In the genomic region with DNA sequence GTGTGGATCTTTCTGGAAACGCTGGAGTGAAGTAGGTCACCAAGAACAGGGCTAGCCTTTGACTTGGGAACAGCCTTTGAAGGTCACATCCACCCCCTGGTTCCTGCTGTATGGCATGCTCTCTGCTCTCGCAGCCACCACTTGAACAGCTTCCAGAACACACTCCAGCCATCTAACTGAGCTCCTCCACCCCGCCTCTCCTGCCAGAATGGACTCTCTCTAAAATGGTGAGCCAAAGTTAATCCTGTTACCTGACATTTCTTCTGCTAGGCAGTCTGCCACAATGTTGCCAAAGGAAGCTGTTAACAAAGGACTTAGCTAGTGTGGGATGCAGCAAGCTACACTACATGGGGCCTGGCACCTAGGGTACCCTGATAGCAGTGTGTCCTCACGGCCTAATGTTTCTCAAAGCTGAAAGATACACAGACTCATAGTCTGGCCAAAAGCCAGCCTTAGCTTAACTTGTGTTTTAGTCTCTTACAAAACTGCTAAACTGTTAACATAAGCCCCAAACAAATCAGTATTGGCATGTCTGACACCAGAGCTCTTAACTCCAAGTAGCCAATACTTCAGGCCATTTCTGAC, we compare ENCODE assay signal across 26 mouse cellular contexts. TPM values are rescaled to one million over a fixed set of nuclear protein-coding genes. Genes with fewer than 3 reads are reported as not detected.
DNase-seq lines count a peak whose midpoint lies in the region; ATAC-seq and TF ChIP-seq lines count a peak whose summit lies in the region.
"Had no signal": no experiment of that assay in that cellular context is flagged by ENCODE, and none has a peak within 500 bp of the region (broad histone marks: within the 10 kb centered on the region; RNA-seq: fewer than 3 reads in every experiment).

No protein-coding gene starts in this region.

- no peaks in the 10 kb centered on the region; the same call in 1 of the 2 replicates for H3K4me1 ChIP-seq in heart, embryonic 11.5 days (ENCODE audit: control insufficient read depth, insufficient read depth, low read length)
- H3K4me1 ChIP-seq in liver, embryonic 12.5 days: peaks cover 35% of the 10 kb centered on the region
- no peaks in the 10 kb centered on the region for H3K4me1 ChIP-seq in brown adipose tissue, adult 24 weeks (ENCODE audit: control insufficient read depth, insufficient read depth, insufficient read length, low read length)
- H3K4me1 ChIP-seq in liver, embryonic 15.5 days (replicated peaks): peaks cover 35% of the 10 kb centered on the region
- no peaks in the 10 kb centered on the region for H3K4me1 ChIP-seq in midbrain, postnatal 0 days (ENCODE audit: insufficient read depth, low read length)
- H3K4me1 ChIP-seq: limb, embryonic 12.5 days; midbrain, embryonic 12.5 days; neural tube, embryonic 15.5 days had no signal

- H3K27me3 ChIP-seq in heart, embryonic 11.5 days (ENCODE audit: control insufficient read depth, insufficient read depth, low read length): no peaks in the 10 kb centered on the region
- no peaks in the 10 kb centered on the region for H3K27me3 ChIP-seq in liver, embryonic 12.5 days (replicated peaks)
- H3K27me3 ChIP-seq in liver, embryonic 15.5 days: no peaks in the 10 kb centered on the region
- H3K27me3 ChIP-seq in midbrain, postnatal 0 days (ENCODE audit: insufficient read depth, low read length): no peaks in the 10 kb centered on the region
- H3K27me3 ChIP-seq: CH12.LX; limb, embryonic 12.5 days; midbrain, embryonic 12.5 days; neural tube, embryonic 15.5 days had no signal

- no peak for ATAC-seq in heart, embryonic 11.5 days (replicated peaks; ENCODE audit: insufficient number of reproducible peaks, low FRiP score, low TSS enrichment)
- no peak for ATAC-seq in liver, embryonic 12.5 days
- ATAC-seq in liver, embryonic 15.5 days (ENCODE audit: insufficient read depth): no peak
- ATAC-seq in midbrain, postnatal 0 days (ENCODE audit: low FRiP score): no peak
- ATAC-seq: activated CD4-positive, CD25-positive, alpha-beta regulatory T cell, adult 4 months; forebrain, embryonic 16.5 days had no signal

- H3K27ac ChIP-seq in heart, embryonic 11.5 days (ENCODE audit: low read depth, low read length): no peak overlapping the region
- peak overlapping the region; percentile 82 for H3K27ac ChIP-seq in liver, embryonic 12.5 days
- peak overlapping the region; percentile 52; the same call in 1 of the 2 replicates for H3K27ac ChIP-seq in brown adipose tissue, adult 24 weeks (replicated peaks; ENCODE audit: low read depth, low read length)
- peak overlapping the region; percentile 63 for H3K27ac ChIP-seq in liver, embryonic 15.5 days (replicated peaks)
- no peak overlapping the region for H3K27ac ChIP-seq in midbrain, postnatal 0 days (ENCODE audit: low read depth, low read length)
- H3K27ac ChIP-seq: limb, embryonic 12.5 days; midbrain, embryonic 12.5 days; neural tube, embryonic 15.5 days had no signal

- H3K9me3 ChIP-seq in heart, embryonic 11.5 days (replicated peaks; ENCODE audit: control insufficient read depth, low read length): no peaks in the 10 kb centered on the region
- peaks cover 2% of the 10 kb centered on the region; the same call in 1 of the 2 replicates for H3K9me3 ChIP-seq in liver, embryonic 12.5 days (replicated peaks)
- H3K9me3 ChIP-seq in liver, embryonic 15.5 days (replicated peaks): no peaks in the 10 kb centered on the region
- H3K9me3 ChIP-seq in midbrain, postnatal 0 days (ENCODE audit: low read length): no peaks in the 10 kb centered on the region
- H3K9me3 ChIP-seq: limb, embryonic 12.5 days; midbrain, embryonic 12.5 days; neural tube, embryonic 15.5 days had no signal

- peak; percentile 45 to 66 for DNase-seq in heart, adult 18-20 months
- no peak for DNase-seq in liver
- no peak for DNase-seq in spleen, adult 18-20 months
- DNase-seq in midbrain, postnatal 0 days (ENCODE audit: low spot score): no peak
- DNase-seq: adrenal gland, postnatal 25 days; cerebellum, adult 2 months; kidney, adult 2 months; kidney, postnatal 14 days; right cerebral cortex, postnatal 25 days; thymus, adult 18-20 months had no signal

- TF ChIP-seq CTCF in midbrain, postnatal 0 days (IDR thresholded peaks at IDR 0.05): no peak

- 64% methylated on average over 4 of the region's 4 CpGs for WGBS in heart, embryonic 11.5 days (ENCODE audit: insufficient replicate concordance)
- WGBS in liver, embryonic 12.5 days (ENCODE audit: insufficient replicate concordance): 85% methylated on average over 4 of the region's 4 CpGs
- WGBS in liver, embryonic 15.5 days (ENCODE audit: insufficient replicate concordance): 71% methylated on average over 4 of the region's 4 CpGs
- 57% methylated on average over 4 of the region's 4 CpGs for WGBS in midbrain, postnatal 0 days

- peaks cover 11% of the 10 kb centered on the region for H3K36me3 ChIP-seq in heart, embryonic 11.5 days (ENCODE audit: control insufficient read depth, insufficient read depth, low read length)
- H3K36me3 ChIP-seq in liver, embryonic 12.5 days: peaks cover 88% of the 10 kb centered on the region
- peaks cover 86% of the 10 kb centered on the region for H3K36me3 ChIP-seq in liver, embryonic 15.5 days (replicated peaks)
- H3K36me3 ChIP-seq in midbrain, postnatal 0 days (ENCODE audit: insufficient read depth, low read length): 0 out of 2 replicates have a peak, but pooled peaks cover 8% of the 10 kb centered on the region

- no peak overlapping the region for H3K4me2 ChIP-seq in heart, embryonic 11.5 days
- H3K4me2 ChIP-seq in liver, embryonic 12.5 days: no peak overlapping the region
- no peak overlapping the region for H3K4me2 ChIP-seq in liver, embryonic 15.5 days
- H3K4me2 ChIP-seq in midbrain, postnatal 0 days (ENCODE audit: low read depth, low read length, poor library complexity, severe bottlenecking): no peak overlapping the region
- H3K4me2 ChIP-seq: limb, embryonic 12.5 days; midbrain, embryonic 12.5 days; neural tube, embryonic 15.5 days had no signal

- H3K9ac ChIP-seq in heart, embryonic 11.5 days (ENCODE audit: low read depth, low read length): no peak overlapping the region
- no peak overlapping the region for H3K9ac ChIP-seq in liver, embryonic 12.5 days
- no peak overlapping the region for H3K9ac ChIP-seq in liver, embryonic 15.5 days
- H3K9ac ChIP-seq in midbrain, postnatal 0 days (replicated peaks; ENCODE audit: low read length, poor library complexity, severe bottlenecking): no peak overlapping the region
- H3K9ac ChIP-seq: limb, embryonic 12.5 days; midbrain, embryonic 12.5 days; neural tube, embryonic 15.5 days had no signal

- no peak overlapping the region for H3K4me3 ChIP-seq in heart, embryonic 11.5 days (ENCODE audit: low read depth, low read length)
- H3K4me3 ChIP-seq in liver, embryonic 12.5 days: no peak overlapping the region
- no peak overlapping the region for H3K4me3 ChIP-seq in brown adipose tissue, adult 24 weeks (ENCODE audit: insufficient read depth, low read depth, low read length)
- H3K4me3 ChIP-seq in liver, embryonic 15.5 days (replicated peaks): no peak overlapping the region
- H3K4me3 ChIP-seq in midbrain, postnatal 0 days (ENCODE audit: low read depth, low read length): no peak overlapping the region
- H3K4me3 ChIP-seq: erythroblast, embryonic 14.5 days; limb, embryonic 12.5 days; midbrain, embryonic 12.5 days; myocyte; neural tube, embryonic 15.5 days had no signal

RNA-seq across cellular contexts. Expression of a gene that starts 3.4 kb away (rescaled TPM):
- not detected for total RNA-seq in heart, adult 18-20 months (2021)
- not detected in 2 replicates for polyA plus RNA-seq in heart, embryonic 11.5 days (2014; fragmentation: Nextera tagmentation; extraction: Ambion mirVana)
- not detected in 2 replicates for polyA plus RNA-seq in liver, embryonic 12.5 days (2016; fragmentation: Nextera tagmentation; extraction: Ambion mirVana)
- polyA plus RNA-seq in brown adipose tissue, adult 24 weeks (2012; ENCODE audit: insufficient read depth, insufficient read length, missing spikeins): 13.8 TPM in 1 of 2 replicates, not detected in the other
- polyA plus RNA-seq in liver, embryonic 15.5 days (2015; fragmentation: Nextera tagmentation; extraction: Ambion mirVana): 0.31 TPM in 1 of 2 replicates, not detected in the other
- not detected in 2 replicates for total RNA-seq in midbrain, postnatal 0 days (2014; rRNA removed)
- not detected in 2 replicates for polyA plus RNA-seq in midbrain, postnatal 0 days (2015; fragmentation: Nextera tagmentation; extraction: Ambion mirVana)
- total RNA-seq: adrenal gland, postnatal 25 days; CH12.LX; common myeloid progenitor, adult 5-6 weeks; heart, postnatal 14 days; left cerebral cortex, adult 8-10 months had no signal
- polyA plus RNA-seq: cerebellum, adult 2 months; embryonic facial prominence, embryonic 11.5 days; erythroblast, embryonic 14.5 days; forebrain, embryonic 16.5 days; kidney, adult 2 months; limb, embryonic 12.5 days; midbrain, embryonic 12.5 days; myocyte; neural tube, embryonic 15.5 days had no signal

RNA-seq across cellular contexts. Expression of a gene that starts 11.0 kb away (rescaled TPM):
- total RNA-seq in heart, adult 18-20 months (2021): 100 to 1,000 TPM; 115 to 133 TPM
- polyA plus RNA-seq in heart, embryonic 11.5 days (2014; fragmentation: Nextera tagmentation; extraction: Ambion mirVana): 38.6 and 46.9 TPM in 2 replicates
- polyA plus RNA-seq in liver, embryonic 12.5 days (2016; fragmentation: Nextera tagmentation; extraction: Ambion mirVana): 26.0 and 27.0 TPM in 2 replicates
- 29.5 and 44.8 TPM in 2 replicates for polyA plus RNA-seq in brown adipose tissue, adult 24 weeks (2012; ENCODE audit: insufficient read depth, insufficient read length, missing spikeins)
- 29.9 and 34.7 TPM in 2 replicates for polyA plus RNA-seq in liver, embryonic 15.5 days (2015; fragmentation: Nextera tagmentation; extraction: Ambion mirVana)
- total RNA-seq in midbrain, postnatal 0 days (2014; rRNA removed): 5.5 and 7.5 TPM in 2 replicates
- polyA plus RNA-seq in midbrain, postnatal 0 days (2015; fragmentation: Nextera tagmentation; extraction: Ambion mirVana): 10.5 and 12.8 TPM in 2 replicates

RNA-seq across cellular contexts. Expression of a gene that starts 22.3 kb away (rescaled TPM):
- total RNA-seq in heart, adult 18-20 months (2021): 10 to 100 TPM; 29.3 to 37.3 TPM
- polyA plus RNA-seq in heart, embryonic 11.5 days (2014; fragmentation: Nextera tagmentation; extraction: Ambion mirVana): 53.9 and 55.6 TPM in 2 replicates
- polyA plus RNA-seq in liver, embryonic 12.5 days (2016; fragmentation: Nextera tagmentation; extraction: Ambion mirVana): 63.5 and 65.7 TPM in 2 replicates
- 147 and 149 TPM in 2 replicates for polyA plus RNA-seq in brown adipose tissue, adult 24 weeks (2012; ENCODE audit: insufficient read depth, insufficient read length, missing spikeins)
- 86.9 and 90.8 TPM in 2 replicates for polyA plus RNA-seq in liver, embryonic 15.5 days (2015; fragmentation: Nextera tagmentation; extraction: Ambion mirVana)
- total RNA-seq in midbrain, postnatal 0 days (2014; rRNA removed): 32.2 and 33.5 TPM in 2 replicates
- polyA plus RNA-seq in midbrain, postnatal 0 days (2015; fragmentation: Nextera tagmentation; extraction: Ambion mirVana): 40.1 and 47.5 TPM in 2 replicates

Comparison
In these comparisons a context has a peak if more than half of its experiments do, and no peak if none do; other contexts are left out.
1. DNase-seq: peak in heart, adult 18-20 months (2 of 2); none in liver (single experiment), spleen, adult 18-20 months (0 of 2) and midbrain, postnatal 0 days (single experiment).
2. H3K27ac ChIP-seq: peak in liver, embryonic 12.5 days (single experiment), brown adipose tissue, adult 24 weeks (single experiment) and liver, embryonic 15.5 days (single experiment); none in heart, embryonic 11.5 days (single experiment) and midbrain, postnatal 0 days (single experiment).